Mouse (Mus musculus) heart, embryonic 11.5 days (tissue): ENCODE results near the gene Fam171a2. TPM values are rescaled to one million over a fixed set of nuclear protein-coding genes. Genes with fewer than 3 reads are reported as not detected.
A peak's percentile ranks its signal among the peaks of the same experiment; 100 is the strongest.

Experiments
- ATAC-seq: fragments of 200-750 bp; cut with Nextera tagmentation; replicated peaks from 2 replicates; pipeline ENCODE4 v1.8.0; 2017; ENCODE audit warnings: moderate library complexity; ENCODE audit not compliant: insufficient number of reproducible peaks, low FRiP score, low TSS enrichment
- H3K27ac ChIP-seq: fragments of 300-500 bp; sonication (generic); 2 replicates; pipeline ENCODE4 v1.5.1; 2014; ENCODE audit warnings: mild to moderate bottlenecking, low read depth, low read length
- H3K27me3 ChIP-seq: fragments of 300-500 bp; sonication (generic); 2 replicates; pipeline ENCODE4 v1.6.1; 2014; ENCODE audit warnings: mild to moderate bottlenecking, low read length, mixed read lengths; ENCODE audit not compliant: control insufficient read depth, insufficient read depth
- H3K36me3 ChIP-seq: fragments of 300-500 bp; sonication (generic); 2 replicates; pipeline ENCODE4 v1.6.1; 2014; ENCODE audit warnings: mild to moderate bottlenecking, low read length, moderate library complexity, mixed read lengths; ENCODE audit not compliant: control insufficient read depth, insufficient read depth
- H3K4me1 ChIP-seq: fragments of 300-500 bp; sonication (generic); 2 replicates; pipeline ENCODE4 v1.6.1; 2014; ENCODE audit warnings: low read length; ENCODE audit not compliant: control insufficient read depth, insufficient read depth
- H3K4me2 ChIP-seq: fragments of 300-500 bp; sonication (generic); 2 replicates; pipeline ENCODE4 v1.6.1; 2014; ENCODE audit warnings: mild to moderate bottlenecking, moderate library complexity
- H3K4me3 ChIP-seq: fragments of 300-500 bp; sonication (generic); 2 replicates; pipeline ENCODE4 v1.5.1; 2014; ENCODE audit warnings: low read depth, low read length
- H3K9ac ChIP-seq: fragments of 300-500 bp; sonication (generic); 2 replicates; pipeline ENCODE4 v1.6.1; 2014; ENCODE audit warnings: mild to moderate bottlenecking, low read depth, low read length, moderate library complexity
- H3K9me3 ChIP-seq: fragments of 300-500 bp; sonication (generic); replicated peaks from 2 replicates; pipeline ENCODE4 v1.6.1; 2016; ENCODE audit warnings: low read length; ENCODE audit not compliant: control insufficient read depth
- WGBS: fragments of 180-500 bp; shearing (Covaris S2); extraction: QIAGEN DNeasy Blood & Tissue Kit; methylation state at CpG from one replicate; pipeline ENCODE4 v1.1.7; 2014; ENCODE audit not compliant: insufficient replicate concordance; 5-methylcytosine and 5-hydroxymethylcytosine counted together
- polyA plus RNA-seq: library from polyadenylated mRNA; unstranded; fragments of >200 nt; fragmentation: Nextera tagmentation; extraction: Ambion mirVana; gene quantifications from 2 replicates; pipeline ENCODE4 v1.2.1, GENCODE M21; 2014

Fam171a2 gene
- polyA plus RNA-seq, 1 experiment from 2014 or later: 5.1 TPM

- no peaks in the 10 kb centered on the region for H3K9me3 ChIP-seq
- H3K27me3 ChIP-seq: peaks cover 67% of the 10 kb centered on the region
- H3K4me2 ChIP-seq: no peak overlapping the region
- no peak overlapping the region for H3K9ac ChIP-seq
- 16% methylated on average over 12 of the region's 12 CpGs for WGBS
- peaks cover 17% of the 10 kb centered on the region for H3K36me3 ChIP-seq
- no peak overlapping the region for H3K4me3 ChIP-seq
- no peak for ATAC-seq
- no peak overlapping the region for H3K27ac ChIP-seq
- H3K4me1 ChIP-seq: peaks cover 7% of the 10 kb centered on the region
Observed at GRCm38 (mm10) chr11:102400513-102401084, 46.9 kb downstream of the Fam171a2 start.

- Histone ChIP-seq H3K27ac (no peak overlapping the region), H3K9me3 (no peaks in the 10 kb centered on the region), H3K36me3 (peaks cover 17% of the 10 kb centered on the region), H3K27me3 (peaks cover 72% of the 10 kb centered on the region), H3K4me3 (peak overlapping the region; percentile 11), H3K4me2 (peak overlapping the region; percentile 40), H3K9ac (no peak overlapping the region), H3K4me1 (peaks cover 7% of the 10 kb centered on the region)
- no peak for ATAC-seq
- 3% methylated on average over 34 of the region's 34 CpGs for WGBS
Observed at GRCm38 (mm10) chr11:102399610-102400072, 47.8 kb downstream of the Fam171a2 start.

- peak overlapping the region; percentile 40 for H3K4me2 ChIP-seq
- peaks cover 15% of the 10 kb centered on the region for H3K36me3 ChIP-seq
- peaks cover 72% of the 10 kb centered on the region for H3K27me3 ChIP-seq
- H3K4me1 ChIP-seq: peaks cover 7% of the 10 kb centered on the region
- H3K4me3 ChIP-seq: no peak overlapping the region
- no peak for ATAC-seq
- H3K9ac ChIP-seq: no peak overlapping the region
- H3K27ac ChIP-seq: no peak overlapping the region
- 10% methylated on average over 15 of the region's 15 CpGs for WGBS
- H3K9me3 ChIP-seq: no peaks in the 10 kb centered on the region
Observed at GRCm38 (mm10) chr11:102399107-102399506, 48.4 kb downstream of the Fam171a2 start.

- H3K36me3 ChIP-seq: peaks cover 8% of the 10 kb centered on the region
- no peak overlapping the region for H3K4me2 ChIP-seq
- no peak overlapping the region for H3K27ac ChIP-seq
- 70% methylated on average over 20 of the region's 20 CpGs for WGBS
- H3K4me3 ChIP-seq: no peak overlapping the region
- ATAC-seq: no peak
- no peak overlapping the region for H3K9ac ChIP-seq
- H3K27me3 ChIP-seq: peaks cover 72% of the 10 kb centered on the region
- H3K4me1 ChIP-seq: peaks cover 13% of the 10 kb centered on the region
- H3K9me3 ChIP-seq: no peaks in the 10 kb centered on the region
Observed at GRCm38 (mm10) chr11:102398007-102398825, 49.3 kb downstream of the Fam171a2 start.

- Histone ChIP-seq H3K27ac (no peak overlapping the region), H3K27me3 (peaks cover 62% of the 10 kb centered on the region), H3K9ac (no peak overlapping the region), H3K36me3 (no peaks in the 10 kb centered on the region), H3K4me1 (peaks cover 16% of the 10 kb centered on the region), H3K9me3 (no peaks in the 10 kb centered on the region), H3K4me2 (no peak overlapping the region), H3K4me3 (no peak overlapping the region)
- WGBS: 78% methylated on average over 7 of the region's 7 CpGs
- no peak for ATAC-seq
Observed at GRCm38 (mm10) chr11:102396671-102397141, 50.8 kb downstream of the Fam171a2 start.

- Histone ChIP-seq H3K36me3 (no peaks in the 10 kb centered on the region), H3K4me2 (no peak overlapping the region), H3K4me1 (peaks cover 16% of the 10 kb centered on the region), H3K27me3 (peaks cover 61% of the 10 kb centered on the region), H3K9me3 (no peaks in the 10 kb centered on the region), H3K4me3 (no peak overlapping the region), H3K9ac (no peak overlapping the region), H3K27ac (no peak overlapping the region)
- 55% methylated on average over 6 of the region's 6 CpGs for WGBS
- no peak for ATAC-seq
Observed at GRCm38 (mm10) chr11:102396263-102396662, 51.2 kb downstream of the Fam171a2 start.

GRCm38 (mm10) chr11:102395250-102395649, 52.2 kb downstream of the Fam171a2 start:
- no peak overlapping the region for H3K9ac ChIP-seq
- no peak for ATAC-seq
- H3K4me2 ChIP-seq: no peak overlapping the region
- no peaks in the 10 kb centered on the region for H3K9me3 ChIP-seq
- H3K36me3 ChIP-seq: no peaks in the 10 kb centered on the region
- H3K27me3 ChIP-seq: peaks cover 51% of the 10 kb centered on the region
- H3K27ac ChIP-seq: no peak overlapping the region
- peaks cover 16% of the 10 kb centered on the region for H3K4me1 ChIP-seq
- 3% methylated on average over 5 of the region's 5 CpGs for WGBS
- no peak overlapping the region for H3K4me3 ChIP-seq

- H3K4me3 ChIP-seq: no peak overlapping the region
- H3K36me3 ChIP-seq: no peaks in the 10 kb centered on the region
- no peak overlapping the region for H3K9ac ChIP-seq
- 79% methylated on average over 9 of the region's 9 CpGs for WGBS
- no peak for ATAC-seq
- peaks cover 44% of the 10 kb centered on the region for H3K27me3 ChIP-seq
- H3K9me3 ChIP-seq: no peaks in the 10 kb centered on the region
- peaks cover 14% of the 10 kb centered on the region for H3K4me1 ChIP-seq
- H3K4me2 ChIP-seq: no peak overlapping the region
- H3K27ac ChIP-seq: no peak overlapping the region
Observed at GRCm38 (mm10) chr11:102394421-102395124, 52.9 kb downstream of the Fam171a2 start.
